Mouse (Mus musculus): ENCODE results near the gene Arvcf. TPM values are rescaled to one million over a fixed set of nuclear protein-coding genes. Genes with fewer than 3 reads are reported as not detected.

Gene Arvcf
- polyA plus RNA-seq, 2 experiments = 18.9 to 33.6 TPM

DNA sequence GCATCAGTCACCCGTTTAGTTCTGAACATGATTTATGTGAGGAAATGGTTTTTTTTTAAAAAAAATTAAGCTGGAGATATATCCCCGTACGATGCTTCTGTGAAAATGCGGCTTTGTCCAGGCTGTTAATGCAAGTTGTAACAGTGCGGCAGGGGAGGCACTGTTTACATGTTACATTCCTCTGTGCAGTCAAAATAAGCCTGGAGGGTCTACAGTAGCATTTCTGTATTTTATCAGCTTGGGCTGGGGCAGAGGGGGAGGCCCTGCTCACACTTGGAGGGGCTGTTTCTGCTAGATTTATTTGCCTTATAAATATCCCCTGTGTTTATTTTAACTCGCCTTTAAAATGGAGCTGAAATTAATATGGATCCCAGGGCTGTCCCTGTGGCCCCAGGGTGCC, 100.1 kb downstream of the Arvcf start:
- 41% methylated on average over 6 of the region's 6 CpGs for WGBS
- Histone ChIP-seq H3K27ac (replicated peaks; ENCODE audit: low read depth, low read length) (no peak overlapping the region), H3K4me1 (ENCODE audit: control insufficient read depth, insufficient read depth, low read length) (peaks cover 23% of the 10 kb centered on the region), H3K27me3 (ENCODE audit: control insufficient read depth, insufficient read depth, low read length) (no peaks in the 10 kb centered on the region), H3K4me2 (replicated peaks; ENCODE audit: low read depth, low read length, severe bottlenecking) (no peak overlapping the region), H3K36me3 (ENCODE audit: control insufficient read depth, insufficient read depth, low read length) (no peaks in the 10 kb centered on the region), H3K4me3 (replicated peaks; ENCODE audit: low read length) (no peak overlapping the region), H3K9ac (ENCODE audit: low read depth, low read length, severe bottlenecking) (no peak overlapping the region), H3K9me3 (ENCODE audit: control insufficient read depth, low read length) (no peaks in the 10 kb centered on the region)
- DNase-seq (ENCODE audit: low spot score) (no peak), ATAC-seq (ENCODE audit: low FRiP score, low read depth) (no peak; the same call in 1 of the 2 replicates)
- no peak for TF ChIP-seq POLR2A (IDR thresholded peaks at IDR 0.05; ENCODE audit: borderline replicate concordance, extremely low read depth, insufficient read depth, insufficient read length)

GRCm38 (mm10) chr16:18449005-18449404, 101.0 kb downstream of the Arvcf start:
- H3K36me3 ChIP-seq (ENCODE audit: control insufficient read depth, insufficient read depth, low read length) = no peaks in the 10 kb centered on the region
- TF ChIP-seq POLR2A (IDR thresholded peaks at IDR 0.05; ENCODE audit: borderline replicate concordance, extremely low read depth, insufficient read depth, insufficient read length) = no peak
- no peak overlapping the region for H3K27ac ChIP-seq (replicated peaks; ENCODE audit: low read depth, low read length)
- peaks cover 23% of the 10 kb centered on the region for H3K4me1 ChIP-seq (ENCODE audit: control insufficient read depth, insufficient read depth, low read length)
- H3K27me3 ChIP-seq (ENCODE audit: control insufficient read depth, insufficient read depth, low read length) = no peaks in the 10 kb centered on the region
- no peak for DNase-seq (ENCODE audit: low spot score)
- no peak overlapping the region for H3K4me3 ChIP-seq (replicated peaks; ENCODE audit: low read length)
- no peak for ATAC-seq (ENCODE audit: low FRiP score, low read depth)
- H3K4me2 ChIP-seq (replicated peaks; ENCODE audit: low read depth, low read length, severe bottlenecking) = no peak overlapping the region
- WGBS = 96% methylated on average over 4 of the region's 4 CpGs
- H3K9me3 ChIP-seq (ENCODE audit: control insufficient read depth, low read length) = no peaks in the 10 kb centered on the region
- H3K9ac ChIP-seq (ENCODE audit: low read depth, low read length, severe bottlenecking) = no peak overlapping the region

DNA sequence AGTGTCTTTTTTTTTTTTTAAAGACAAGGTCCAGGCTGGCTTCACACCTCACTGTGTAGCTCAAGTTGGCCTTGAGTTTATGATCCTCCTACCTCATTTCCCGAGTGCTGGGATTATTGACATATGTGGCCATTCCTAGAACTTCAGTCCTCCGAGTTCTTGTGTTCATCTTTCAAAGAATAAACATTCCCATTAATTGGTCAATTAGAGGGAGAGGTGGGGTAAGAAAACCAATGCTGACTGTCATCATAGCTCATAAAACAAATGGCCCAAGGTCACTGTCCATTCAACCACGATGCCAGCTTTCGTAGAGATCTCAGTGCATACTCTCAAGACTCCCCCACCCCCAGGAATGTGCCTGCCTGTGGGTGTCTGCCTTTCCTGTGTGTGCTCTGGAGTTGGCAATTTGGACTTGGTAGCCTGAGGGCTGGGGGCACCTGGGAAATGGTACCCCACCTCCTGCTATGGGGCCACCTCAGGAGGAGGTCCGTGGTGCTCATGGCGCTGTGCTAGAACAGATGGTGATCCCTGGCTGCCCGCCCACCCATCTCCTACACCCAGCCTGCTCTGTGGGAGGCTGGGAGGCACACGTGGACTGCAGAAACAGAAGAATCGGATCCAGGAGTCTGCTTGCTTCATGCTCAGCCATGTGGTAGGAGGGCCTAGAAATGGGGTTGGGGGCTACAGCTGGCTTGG, 103.7 kb downstream of the Arvcf start:
- Histone ChIP-seq H3K9me3 (ENCODE audit: control insufficient read depth, low read length) (no peaks in the 10 kb centered on the region), H3K27ac (replicated peaks; ENCODE audit: low read depth, low read length) (no peak overlapping the region), H3K36me3 (ENCODE audit: control insufficient read depth, insufficient read depth, low read length) (0 out of 2 replicates have a peak, but pooled peaks cover under 1% of the 10 kb centered on the region), H3K4me3 (replicated peaks; ENCODE audit: low read length) (no peak overlapping the region), H3K27me3 (ENCODE audit: control insufficient read depth, insufficient read depth, low read length) (no peaks in the 10 kb centered on the region), H3K4me2 (replicated peaks; ENCODE audit: low read depth, low read length, severe bottlenecking) (no peak overlapping the region), H3K9ac (ENCODE audit: low read depth, low read length, severe bottlenecking) (no peak overlapping the region), H3K4me1 (ENCODE audit: control insufficient read depth, insufficient read depth, low read length) (peaks cover 23% of the 10 kb centered on the region)
- no peak for TF ChIP-seq POLR2A (IDR thresholded peaks at IDR 0.05; ENCODE audit: borderline replicate concordance, extremely low read depth, insufficient read depth, insufficient read length)
- peak; percentile 48 for DNase-seq (ENCODE audit: low spot score)
- ATAC-seq (ENCODE audit: low FRiP score, low read depth) = peak; percentile 32; the same call in 1 of the 2 replicates
- 36% methylated on average over 9 of the region's 9 CpGs for WGBS

GRCm38 (mm10) chr16:18452361-18452862, 104.4 kb downstream of the Arvcf start:
- H3K4me3 ChIP-seq (replicated peaks; ENCODE audit: low read length) = no peak overlapping the region
- 83% methylated on average over 8 of the region's 8 CpGs for WGBS
- no peak overlapping the region for H3K27ac ChIP-seq (replicated peaks; ENCODE audit: low read depth, low read length)
- no peak overlapping the region for H3K9ac ChIP-seq (ENCODE audit: low read depth, low read length, severe bottlenecking)
- no peak for TF ChIP-seq POLR2A (IDR thresholded peaks at IDR 0.05; ENCODE audit: borderline replicate concordance, extremely low read depth, insufficient read depth, insufficient read length)
- H3K4me2 ChIP-seq (replicated peaks; ENCODE audit: low read depth, low read length, severe bottlenecking) = no peak overlapping the region
- H3K36me3 ChIP-seq (ENCODE audit: control insufficient read depth, insufficient read depth, low read length) = peaks cover 6% of the 10 kb centered on the region; the same call in 1 of the 2 replicates
- no peaks in the 10 kb centered on the region for H3K27me3 ChIP-seq (ENCODE audit: control insufficient read depth, insufficient read depth, low read length)
- DNase-seq (ENCODE audit: low spot score) (no peak), ATAC-seq (ENCODE audit: low FRiP score, low read depth) (no peak)
- H3K4me1 ChIP-seq (ENCODE audit: control insufficient read depth, insufficient read depth, low read length) = peaks cover 23% of the 10 kb centered on the region
- no peaks in the 10 kb centered on the region for H3K9me3 ChIP-seq (ENCODE audit: control insufficient read depth, low read length)

- DNase-seq (ENCODE audit: low spot score) (no peak), ATAC-seq (ENCODE audit: low FRiP score, low read depth) (no peak)
Measured at GRCm38 (mm10) chr16:18453846-18454245, 105.9 kb downstream of the Arvcf start.

More at GRCm38 (mm10) chr16:18453846-18454245, 105.9 kb downstream of the Arvcf start:
- no peak overlapping the region for H3K4me2 ChIP-seq (replicated peaks; ENCODE audit: low read depth, low read length, severe bottlenecking)
- TF ChIP-seq POLR2A (IDR thresholded peaks at IDR 0.05; ENCODE audit: borderline replicate concordance, extremely low read depth, insufficient read depth, insufficient read length) = no peak
- WGBS = 48% methylated on average over 5 of the region's 5 CpGs
- peaks cover 14% of the 10 kb centered on the region; the same call in 1 of the 2 replicates for H3K4me1 ChIP-seq (ENCODE audit: control insufficient read depth, insufficient read depth, low read length)
- H3K27me3 ChIP-seq (ENCODE audit: control insufficient read depth, insufficient read depth, low read length) = no peaks in the 10 kb centered on the region
- no peak overlapping the region for H3K9ac ChIP-seq (ENCODE audit: low read depth, low read length, severe bottlenecking)
- peaks cover 9% of the 10 kb centered on the region; the same call in 1 of the 2 replicates for H3K36me3 ChIP-seq (ENCODE audit: control insufficient read depth, insufficient read depth, low read length)
- no peak overlapping the region for H3K4me3 ChIP-seq (replicated peaks; ENCODE audit: low read length)
- H3K9me3 ChIP-seq (ENCODE audit: control insufficient read depth, low read length) = no peaks in the 10 kb centered on the region
- H3K27ac ChIP-seq (replicated peaks; ENCODE audit: low read depth, low read length) = no peak overlapping the region

All from limb, embryonic 14.5 days (tissue).